Mouse (Mus musculus): Measurements from ENCODE around the gene Pygb. TPM values are rescaled to one million over a fixed set of nuclear protein-coding genes. Genes with fewer than 3 reads are reported as not detected.

Gene Pygb
- polyA plus RNA-seq, 1 experiment from 2014 or later, result 109 TPM

- H3K4me3 ChIP-seq (ENCODE audit: low read depth, low read length), result no peak overlapping the region
- DNase-seq (ENCODE audit: low spot score), result peak; percentile 14
- 68% methylated on average over 9 of the region's 9 CpGs for WGBS
These were observed 64.7 kb downstream of the Pygb start for GRCm38 (mm10) chr2:150851251-150851650.

GRCm38 (mm10) chr2:150855186-150855585 lies 68.7 kb downstream of the Pygb start:
- TF ChIP-seq CTCF (IDR thresholded peaks at IDR 0.05; ENCODE audit: low read depth) (no peak), EP300 (optimal IDR thresholded peaks at IDR 0.05) (no peak)
- H3K4me1 ChIP-seq (replicated peaks; ENCODE audit: control insufficient read depth, insufficient read depth), result no peaks in the 10 kb centered on the region
- no peak overlapping the region for H3K9ac ChIP-seq (ENCODE audit: low read length)
- H3K4me3 ChIP-seq (ENCODE audit: low read depth, low read length), result no peak overlapping the region
- no peaks in the 10 kb centered on the region for H3K27me3 ChIP-seq (ENCODE audit: control insufficient read depth, insufficient read depth, low read length)
- no peaks in the 10 kb centered on the region for H3K36me3 ChIP-seq (ENCODE audit: control insufficient read depth, insufficient read depth, low read length)
- no peak overlapping the region for H3K4me2 ChIP-seq (replicated peaks; ENCODE audit: low read depth)
- no peaks in the 10 kb centered on the region for H3K9me3 ChIP-seq (ENCODE audit: control insufficient read depth, low read length)
- DNase-seq (ENCODE audit: low spot score) (no peak), ATAC-seq (ENCODE audit: low FRiP score, low TSS enrichment) (no peak)
- H3K27ac ChIP-seq (replicated peaks), result no peak overlapping the region

More at GRCm38 (mm10) chr2:150851251-150851650, 64.7 kb downstream of the Pygb start:
- Histone ChIP-seq H3K4me2 (replicated peaks; ENCODE audit: low read depth) (no peak overlapping the region), H3K27me3 (ENCODE audit: control insufficient read depth, insufficient read depth, low read length) (no peaks in the 10 kb centered on the region), H3K27ac (replicated peaks) (no peak overlapping the region), H3K9ac (ENCODE audit: low read length) (no peak overlapping the region), H3K9me3 (ENCODE audit: control insufficient read depth, low read length) (no peaks in the 10 kb centered on the region), H3K36me3 (ENCODE audit: control insufficient read depth, insufficient read depth, low read length) (no peaks in the 10 kb centered on the region), H3K4me1 (replicated peaks; ENCODE audit: control insufficient read depth, insufficient read depth) (no peaks in the 10 kb centered on the region)
- no peak for ATAC-seq (ENCODE audit: low FRiP score, low TSS enrichment)
- TF ChIP-seq EP300 (optimal IDR thresholded peaks at IDR 0.05), result no peak
- peak; percentile 22; the same call in 1 of the 2 replicates for TF ChIP-seq CTCF (IDR thresholded peaks at IDR 0.05; ENCODE audit: low read depth)

- DNase-seq (ENCODE audit: low spot score) (peak; percentile 59), ATAC-seq (ENCODE audit: low FRiP score, low TSS enrichment) (peak; percentile 80)
- H3K36me3 ChIP-seq (ENCODE audit: control insufficient read depth, insufficient read depth, low read length), result no peaks in the 10 kb centered on the region
- H3K4me1 ChIP-seq (replicated peaks; ENCODE audit: control insufficient read depth, insufficient read depth), result no peaks in the 10 kb centered on the region
- no peak for TF ChIP-seq CTCF (IDR thresholded peaks at IDR 0.05; ENCODE audit: low read depth)
- TF ChIP-seq EP300 (optimal IDR thresholded peaks at IDR 0.05), result no peak
- 67% methylated on average over 9 of the region's 9 CpGs for WGBS
- H3K4me3 ChIP-seq (ENCODE audit: low read depth, low read length), result no peak overlapping the region
- peak overlapping the region; percentile 24; the same call in 1 of the 2 replicates for H3K27ac ChIP-seq (replicated peaks)
- no peak overlapping the region for H3K9ac ChIP-seq (ENCODE audit: low read length)
- H3K9me3 ChIP-seq (ENCODE audit: control insufficient read depth, low read length), result no peaks in the 10 kb centered on the region
- H3K27me3 ChIP-seq (ENCODE audit: control insufficient read depth, insufficient read depth, low read length), result no peaks in the 10 kb centered on the region
- H3K4me2 ChIP-seq (replicated peaks; ENCODE audit: low read depth), result no peak overlapping the region
These were observed 72.4 kb downstream of the Pygb start for GRCm38 (mm10) chr2:150858724-150859487.

- TF ChIP-seq CTCF (IDR thresholded peaks at IDR 0.05; ENCODE audit: low read depth) (no peak), EP300 (optimal IDR thresholded peaks at IDR 0.05) (no peak)
- ATAC-seq (ENCODE audit: low FRiP score, low TSS enrichment) (no peak), DNase-seq (ENCODE audit: low spot score) (peak; percentile 8)
- H3K36me3 ChIP-seq (ENCODE audit: control insufficient read depth, insufficient read depth, low read length), result no peaks in the 10 kb centered on the region
- no peaks in the 10 kb centered on the region for H3K27me3 ChIP-seq (ENCODE audit: control insufficient read depth, insufficient read depth, low read length)
- H3K9me3 ChIP-seq (ENCODE audit: control insufficient read depth, low read length), result no peaks in the 10 kb centered on the region
- no peak overlapping the region for H3K4me2 ChIP-seq (replicated peaks; ENCODE audit: low read depth)
- no peak overlapping the region for H3K9ac ChIP-seq (ENCODE audit: low read length)
- no peak overlapping the region for H3K4me3 ChIP-seq (ENCODE audit: low read depth, low read length)
- 0 out of 2 replicates have a peak overlapping the region, but pooled peaks have one; percentile 24 for H3K27ac ChIP-seq (replicated peaks)
- WGBS, result 76% methylated on average over 11 of the region's 11 CpGs
- H3K4me1 ChIP-seq (replicated peaks; ENCODE audit: control insufficient read depth, insufficient read depth), result no peaks in the 10 kb centered on the region
These were observed 73.4 kb downstream of the Pygb start for GRCm38 (mm10) chr2:150859709-150860470.

GRCm38 (mm10) chr2:150861128-150861527 lies 74.6 kb downstream of the Pygb start:
- no peak overlapping the region for H3K27ac ChIP-seq (replicated peaks)
- WGBS, result 85% methylated on average over 2 of the region's 2 CpGs
- no peaks in the 10 kb centered on the region for H3K9me3 ChIP-seq (ENCODE audit: control insufficient read depth, low read length)
- no peaks in the 10 kb centered on the region for H3K36me3 ChIP-seq (ENCODE audit: control insufficient read depth, insufficient read depth, low read length)
- no peak overlapping the region for H3K4me3 ChIP-seq (ENCODE audit: low read depth, low read length)
- DNase-seq (ENCODE audit: low spot score) (peak; percentile 1), ATAC-seq (ENCODE audit: low FRiP score, low TSS enrichment) (no peak)
- no peak overlapping the region for H3K4me2 ChIP-seq (replicated peaks; ENCODE audit: low read depth)
- H3K4me1 ChIP-seq (replicated peaks; ENCODE audit: control insufficient read depth, insufficient read depth), result no peaks in the 10 kb centered on the region
- TF ChIP-seq EP300 (optimal IDR thresholded peaks at IDR 0.05) (no peak), CTCF (IDR thresholded peaks at IDR 0.05; ENCODE audit: low read depth) (peak; percentile 24; the same call in 1 of the 2 replicates)
- no peaks in the 10 kb centered on the region for H3K27me3 ChIP-seq (ENCODE audit: control insufficient read depth, insufficient read depth, low read length)
- no peak overlapping the region for H3K9ac ChIP-seq (ENCODE audit: low read length)

Data from stomach, postnatal 0 days (tissue).